Mouse (Mus musculus): ENCODE data around the gene Cav2.

DNA sequence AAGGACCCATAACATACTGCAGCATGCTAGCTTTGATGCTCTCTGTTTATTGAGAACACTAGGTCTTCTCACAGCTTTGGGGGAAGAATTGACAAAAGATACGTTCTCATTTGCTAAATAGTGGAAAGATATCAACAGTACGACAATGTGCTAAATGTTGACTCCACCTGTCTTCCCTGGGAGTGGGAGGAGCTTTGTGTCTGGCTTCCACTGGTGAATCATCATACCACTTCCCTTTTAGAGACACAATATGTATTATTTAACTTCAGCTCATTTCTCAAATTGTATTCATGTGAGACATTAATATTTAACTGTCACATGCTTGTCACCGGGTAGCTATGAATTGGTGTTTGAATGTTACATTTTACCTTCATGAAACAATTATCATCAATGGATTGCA is 2.8 kb downstream of the Cav2 start:
- TF ChIP-seq CTCF (IDR thresholded peaks at IDR 0.05; ENCODE audit: low read depth, low read length): no peak
- TF ChIP-seq POLR2A (IDR thresholded peaks at IDR 0.05; ENCODE audit: insufficient read depth, low read length): no peak
